In genomic region chr4:59197462-59197861, GRCm38 (mm10) we compare ENCODE assay signal across 27 mouse cellular contexts. TPM values are rescaled to one million over a fixed set of nuclear protein-coding genes. Genes with fewer than 3 reads are reported as not detected.
DNase-seq lines count a peak whose midpoint lies in the region; ATAC-seq and TF ChIP-seq lines count a peak whose summit lies in the region.
"Had no signal": no experiment of that assay in that cellular context is flagged by ENCODE, and none has a peak within 500 bp of the region (broad histone marks: within the 10 kb centered on the region; RNA-seq: fewer than 3 reads in every experiment).

No protein-coding gene starts in this region.

- H3K4me2 ChIP-seq in heart, embryonic 11.5 days = no peak overlapping the region
- no peak overlapping the region for H3K4me2 ChIP-seq in intestine, embryonic 16.5 days (ENCODE audit: low read depth, low read length)
- H3K4me2 ChIP-seq in liver, embryonic 15.5 days = peak overlapping the region; percentile 71
- H3K4me2 ChIP-seq: embryonic facial prominence, embryonic 15.5 days; forebrain, embryonic 13.5 days had no signal

- H3K4me3 ChIP-seq in heart, embryonic 11.5 days (ENCODE audit: low read depth, low read length) = no peak overlapping the region
- peak overlapping the region; percentile 67; the same call in 1 of the 2 replicates for H3K4me3 ChIP-seq in G1E (ENCODE audit: low read depth, low read length)
- no peak overlapping the region for H3K4me3 ChIP-seq in intestine, embryonic 16.5 days (ENCODE audit: low read length)
- H3K4me3 ChIP-seq in liver, embryonic 15.5 days (replicated peaks) = 0 out of 2 replicates have a peak overlapping the region, but pooled peaks have one; percentile 25
- H3K4me3 ChIP-seq: embryonic facial prominence, embryonic 15.5 days; forebrain, embryonic 13.5 days; heart, embryonic 12.5 days had no signal

- DNase-seq in heart, adult 11 months = peak; percentile 13
- no peak for DNase-seq in G1E (ENCODE audit: low spot score)
- no peak for DNase-seq in cerebellum, adult 9-11 months
- DNase-seq in left cerebral cortex, adult 18-20 months (ENCODE audit: low spot score in 2 of 2) = no peak
- DNase-seq in kidney, adult 9 months = no peak
- DNase-seq: adrenal gland, postnatal 10 days; cerebellum, adult 18-20 months; left cerebral cortex, postnatal 4 days; right cerebral cortex, postnatal 14 days; thymus, adult 18-20 months had no signal

- H3K27me3 ChIP-seq in heart, embryonic 11.5 days (ENCODE audit: control insufficient read depth, insufficient read depth, low read length) = no peaks in the 10 kb centered on the region
- no peaks in the 10 kb centered on the region for H3K27me3 ChIP-seq in G1E (ENCODE audit: insufficient read depth, low read length)
- no peaks in the 10 kb centered on the region for H3K27me3 ChIP-seq in intestine, embryonic 16.5 days (replicated peaks; ENCODE audit: control insufficient read depth, insufficient read depth, low read length)
- no peaks in the 10 kb centered on the region for H3K27me3 ChIP-seq in liver, embryonic 15.5 days
- H3K27me3 ChIP-seq: CH12.LX; embryonic facial prominence, embryonic 15.5 days; forebrain, embryonic 13.5 days; heart, embryonic 12.5 days had no signal

- WGBS in heart, embryonic 11.5 days (ENCODE audit: insufficient replicate concordance) = 88% methylated on average over 3 of the region's 3 CpGs
- WGBS in intestine, embryonic 16.5 days = 63% methylated on average over 3 of the region's 3 CpGs
- 74% methylated on average over 3 of the region's 3 CpGs for WGBS in liver, embryonic 15.5 days (ENCODE audit: insufficient replicate concordance)

- H3K9me3 ChIP-seq in heart, embryonic 11.5 days (replicated peaks; ENCODE audit: control insufficient read depth, low read length) = no peaks in the 10 kb centered on the region
- H3K9me3 ChIP-seq in G1E (replicated peaks) = no peaks in the 10 kb centered on the region
- no peaks in the 10 kb centered on the region for H3K9me3 ChIP-seq in intestine, embryonic 16.5 days (ENCODE audit: control insufficient read depth, low read length)
- no peaks in the 10 kb centered on the region for H3K9me3 ChIP-seq in liver, embryonic 15.5 days (replicated peaks)
- H3K9me3 ChIP-seq: embryonic facial prominence, embryonic 15.5 days; forebrain, embryonic 13.5 days; heart, embryonic 12.5 days had no signal

- H3K36me3 ChIP-seq in heart, embryonic 11.5 days (ENCODE audit: control insufficient read depth, insufficient read depth, low read length) = no peaks in the 10 kb centered on the region
- peaks cover 58% of the 10 kb centered on the region for H3K36me3 ChIP-seq in G1E (replicated peaks)
- no peaks in the 10 kb centered on the region for H3K36me3 ChIP-seq in intestine, embryonic 16.5 days (ENCODE audit: control insufficient read depth, insufficient read depth, low read length)
- H3K36me3 ChIP-seq in liver, embryonic 15.5 days (replicated peaks) = 0 out of 2 replicates have a peak, but pooled peaks cover 4% of the 10 kb centered on the region
- H3K36me3 ChIP-seq: embryonic facial prominence, embryonic 15.5 days; heart, embryonic 12.5 days had no signal

- TF ChIP-seq CTCF in G1E (IDR thresholded peaks at IDR 0.05; ENCODE audit: low read depth, low read length) = no peak

- H3K4me1 ChIP-seq in heart, embryonic 11.5 days (ENCODE audit: control insufficient read depth, insufficient read depth, low read length) = peaks cover 29% of the 10 kb centered on the region
- peaks cover 80% of the 10 kb centered on the region for H3K4me1 ChIP-seq in G1E (ENCODE audit: insufficient read depth, low read depth, low read length)
- peaks cover 45% of the 10 kb centered on the region for H3K4me1 ChIP-seq in intestine, embryonic 16.5 days (ENCODE audit: control insufficient read depth, insufficient read depth, low read length)
- H3K4me1 ChIP-seq in liver, embryonic 15.5 days (replicated peaks) = peaks cover 92% of the 10 kb centered on the region

- ATAC-seq in heart, embryonic 11.5 days (replicated peaks; ENCODE audit: insufficient number of reproducible peaks, low FRiP score, low TSS enrichment) = no peak
- no peak for ATAC-seq in G1E (ENCODE audit: extremely low read depth, insufficient number of reproducible peaks, low FRiP score, poor library complexity, severe bottlenecking)
- no peak for ATAC-seq in intestine, embryonic 16.5 days
- no peak for ATAC-seq in liver, embryonic 15.5 days (ENCODE audit: insufficient read depth)
- ATAC-seq: forebrain, embryonic 13.5 days; lung, postnatal 0 days had no signal

- H3K27ac ChIP-seq in heart, embryonic 11.5 days (ENCODE audit: low read depth, low read length) = no peak overlapping the region
- peak overlapping the region; percentile 82 for H3K27ac ChIP-seq in intestine, embryonic 16.5 days (ENCODE audit: low read length)
- H3K27ac ChIP-seq in liver, embryonic 15.5 days (replicated peaks) = peak overlapping the region; percentile 83
- H3K27ac ChIP-seq: embryonic facial prominence, embryonic 15.5 days; forebrain, embryonic 13.5 days had no signal

- H3K9ac ChIP-seq in heart, embryonic 11.5 days (ENCODE audit: low read depth, low read length) = no peak overlapping the region
- no peak overlapping the region for H3K9ac ChIP-seq in intestine, embryonic 16.5 days (ENCODE audit: low read depth, low read length)
- peak overlapping the region; percentile 46; the same call in 1 of the 2 replicates for H3K9ac ChIP-seq in liver, embryonic 15.5 days
- H3K9ac ChIP-seq: embryonic facial prominence, embryonic 15.5 days; forebrain, embryonic 13.5 days; heart, embryonic 12.5 days had no signal

RNA-seq across cellular contexts. Expression of gene Ugcg, which starts 8.4 kb away (rescaled TPM):
- 10.7 and 14.8 TPM in 2 replicates for polyA plus RNA-seq in heart, embryonic 11.5 days (2014; fragmentation: Nextera tagmentation; extraction: Ambion mirVana)
- total RNA-seq in G1E (2014; fragmentation: Nextera tagmentation) (622 and 664 TPM in 2 replicates), G1E (2017) (341 and 382 TPM in 2 replicates)
- 142 and 168 TPM in 2 replicates for polyA plus RNA-seq in G1E (2012)
- polyA plus RNA-seq in intestine, embryonic 16.5 days (2015; fragmentation: Nextera tagmentation; extraction: Ambion mirVana) = 6.9 and 7.8 TPM in 2 replicates
- 5.0 and 5.6 TPM in 2 replicates for polyA plus RNA-seq in liver, embryonic 15.5 days (2015; fragmentation: Nextera tagmentation; extraction: Ambion mirVana)
- 10 to 100 TPM; 83.6 to 86.2 TPM for total RNA-seq in left cerebral cortex, adult 18-20 months (2021)

RNA-seq across cellular contexts. Expression of gene AI481877, which starts 58.7 kb away (rescaled TPM):
- not detected in 2 replicates for polyA plus RNA-seq in heart, embryonic 11.5 days (2014; fragmentation: Nextera tagmentation; extraction: Ambion mirVana)
- 0.68 and 1.5 TPM in 2 replicates for total RNA-seq in G1E (2014; fragmentation: Nextera tagmentation)
- total RNA-seq in G1E (2017) = 0.05 and 0.06 TPM in 2 replicates
- not detected in 2 replicates for polyA plus RNA-seq in G1E (2012)
- polyA plus RNA-seq in intestine, embryonic 16.5 days (2015; fragmentation: Nextera tagmentation; extraction: Ambion mirVana) = not detected in 2 replicates
- not detected in 2 replicates for polyA plus RNA-seq in liver, embryonic 15.5 days (2015; fragmentation: Nextera tagmentation; extraction: Ambion mirVana)
- not detected for total RNA-seq in left cerebral cortex, adult 18-20 months (2021)
- total RNA-seq: CH12.LX; common myeloid progenitor, adult 5-6 weeks; gastrocnemius, postnatal 4 days; heart, postnatal 25 days; layer of hippocampus, postnatal 25 days; left cerebral cortex, postnatal 4 days; megakaryocyte, adult 5-6 weeks had no signal
- polyA plus RNA-seq: embryonic facial prominence, embryonic 15.5 days; forebrain, embryonic 13.5 days; heart, embryonic 12.5 days; kidney, embryonic 14.5 days; lung, postnatal 0 days; midbrain, embryonic 16.5 days; neural tube, embryonic 11.5 days; urinary bladder, adult 2 months had no signal

Comparison
In these comparisons a context has a peak if more than half of its experiments do, and no peak if none do; other contexts are left out.
1. H3K4me3 ChIP-seq: peak in G1E (single experiment) and liver, embryonic 15.5 days (single experiment); none in heart, embryonic 11.5 days (single experiment) and intestine, embryonic 16.5 days (single experiment).